31 mouse cellular contexts compared by ENCODE assay signal in genomic region chr4:135738237-135738636, GRCm38 (mm10). TPM values are rescaled to one million over a fixed set of nuclear protein-coding genes. Genes with fewer than 3 reads are reported as not detected.
DNase-seq lines count a peak whose midpoint lies in the region; ATAC-seq and TF ChIP-seq lines count a peak whose summit lies in the region.
"Had no signal": no experiment of that assay in that cellular context is flagged by ENCODE, and none has a peak within 500 bp of the region (broad histone marks: within the 10 kb centered on the region; RNA-seq: fewer than 3 reads in every experiment).

No protein-coding gene starts in this region.

- peaks cover 7% of the 10 kb centered on the region; the same call in 1 of the 2 replicates for H3K9me3 ChIP-seq in kidney, embryonic 16.5 days (ENCODE audit: low read length)
- no peaks in the 10 kb centered on the region for H3K9me3 ChIP-seq in kidney, embryonic 15.5 days (replicated peaks)
- H3K9me3 ChIP-seq in intestine, embryonic 14.5 days (ENCODE audit: control insufficient read depth, low read length), result peaks cover 12% of the 10 kb centered on the region; the same call in 1 of the 2 replicates
- H3K9me3 ChIP-seq in liver, embryonic 14.5 days (ENCODE audit: control insufficient read depth, low read length), result no peaks in the 10 kb centered on the region
- H3K9me3 ChIP-seq in stomach, postnatal 0 days (ENCODE audit: control insufficient read depth, low read length), result no peaks in the 10 kb centered on the region
- H3K9me3 ChIP-seq: forebrain, embryonic 15.5 days; limb, embryonic 15.5 days had no signal

- peak; percentile 51; the same call in 1 of the 2 replicates for ATAC-seq in kidney, embryonic 16.5 days (ENCODE audit: low FRiP score, low TSS enrichment)
- ATAC-seq in kidney, embryonic 15.5 days (replicated peaks; ENCODE audit: low FRiP score), result no peak
- ATAC-seq in intestine, embryonic 14.5 days (replicated peaks; ENCODE audit: low FRiP score, low TSS enrichment, low read depth), result 0 out of 2 replicates have a peak, but pooled peaks have one; percentile 54
- ATAC-seq in liver, embryonic 14.5 days (ENCODE audit: insufficient read depth), result no peak
- 0 out of 2 replicates have a peak, but pooled peaks have one; percentile 19 for ATAC-seq in stomach, postnatal 0 days (ENCODE audit: low FRiP score, low TSS enrichment)
- ATAC-seq: forebrain, embryonic 15.5 days; lung, postnatal 0 days; midbrain, embryonic 16.5 days had no signal

- no peak overlapping the region for H3K27ac ChIP-seq in kidney, embryonic 16.5 days (ENCODE audit: low read length)
- no peak overlapping the region for H3K27ac ChIP-seq in kidney, embryonic 15.5 days
- no peak overlapping the region for H3K27ac ChIP-seq in intestine, embryonic 14.5 days (ENCODE audit: low read depth)
- H3K27ac ChIP-seq in liver, embryonic 14.5 days, result peak overlapping the region; percentile 80; the same call in 1 of the 2 replicates
- H3K27ac ChIP-seq in stomach, postnatal 0 days (replicated peaks), result no peak overlapping the region
- H3K27ac ChIP-seq: embryonic facial prominence, embryonic 13.5 days; forebrain, embryonic 15.5 days; heart, embryonic 13.5 days; hindbrain, embryonic 12.5 days; left cerebral cortex, adult 2 months; limb, embryonic 15.5 days; midbrain, embryonic 10.5 days had no signal

- H3K4me2 ChIP-seq in kidney, embryonic 16.5 days (replicated peaks; ENCODE audit: low read depth, low read length), result no peak overlapping the region
- H3K4me2 ChIP-seq in kidney, embryonic 15.5 days, result no peak overlapping the region
- H3K4me2 ChIP-seq in intestine, embryonic 14.5 days (ENCODE audit: low read length), result no peak overlapping the region
- peak overlapping the region; percentile 61 for H3K4me2 ChIP-seq in liver, embryonic 14.5 days (ENCODE audit: low read depth)
- no peak overlapping the region for H3K4me2 ChIP-seq in stomach, postnatal 0 days (replicated peaks; ENCODE audit: low read depth)
- H3K4me2 ChIP-seq: embryonic facial prominence, embryonic 13.5 days; forebrain, embryonic 15.5 days; heart, embryonic 13.5 days; hindbrain, embryonic 12.5 days; limb, embryonic 15.5 days had no signal

- WGBS in kidney, embryonic 16.5 days, result 44% methylated on average over 5 of the region's 5 CpGs
- 43% methylated on average over 5 of the region's 5 CpGs for WGBS in kidney, embryonic 15.5 days
- 40% methylated on average over 5 of the region's 5 CpGs for WGBS in intestine, embryonic 14.5 days
- WGBS in liver, embryonic 14.5 days (ENCODE audit: insufficient replicate concordance), result 45% methylated on average over 5 of the region's 5 CpGs
- 51% methylated on average over 5 of the region's 5 CpGs for WGBS in stomach, postnatal 0 days

- no peak overlapping the region for H3K9ac ChIP-seq in kidney, embryonic 16.5 days (replicated peaks; ENCODE audit: low read length)
- H3K9ac ChIP-seq in kidney, embryonic 15.5 days, result no peak overlapping the region
- no peak overlapping the region for H3K9ac ChIP-seq in intestine, embryonic 14.5 days (ENCODE audit: low read length)
- no peak overlapping the region for H3K9ac ChIP-seq in liver, embryonic 14.5 days (replicated peaks)
- no peak overlapping the region for H3K9ac ChIP-seq in stomach, postnatal 0 days (ENCODE audit: low read length)
- H3K9ac ChIP-seq: embryonic facial prominence, embryonic 13.5 days; forebrain, embryonic 15.5 days; heart, embryonic 13.5 days; hindbrain, embryonic 12.5 days; limb, embryonic 15.5 days had no signal

- TF ChIP-seq EP300 in liver, embryonic 14.5 days (IDR thresholded peaks at IDR 0.05; ENCODE audit: low read depth), result no peak
- TF ChIP-seq EP300 in stomach, postnatal 0 days (optimal IDR thresholded peaks at IDR 0.05), result no peak

- TF ChIP-seq CTCF in liver, embryonic 14.5 days (IDR thresholded peaks at IDR 0.05; ENCODE audit: low read depth), result no peak
- TF ChIP-seq CTCF in stomach, postnatal 0 days (IDR thresholded peaks at IDR 0.05; ENCODE audit: low read depth), result no peak

- no peaks in the 10 kb centered on the region for H3K27me3 ChIP-seq in kidney, embryonic 16.5 days (ENCODE audit: insufficient read depth, low read length)
- no peaks in the 10 kb centered on the region for H3K27me3 ChIP-seq in kidney, embryonic 15.5 days
- no peaks in the 10 kb centered on the region; the same call in 1 of the 2 replicates for H3K27me3 ChIP-seq in intestine, embryonic 14.5 days (replicated peaks; ENCODE audit: control insufficient read depth, insufficient read depth, low read length)
- no peaks in the 10 kb centered on the region for H3K27me3 ChIP-seq in liver, embryonic 14.5 days (ENCODE audit: control insufficient read depth, insufficient read depth, low read length)
- no peaks in the 10 kb centered on the region for H3K27me3 ChIP-seq in stomach, postnatal 0 days (ENCODE audit: control insufficient read depth, insufficient read depth, low read length)
- H3K27me3 ChIP-seq: embryonic facial prominence, embryonic 13.5 days; forebrain, embryonic 15.5 days; heart, embryonic 13.5 days; hindbrain, embryonic 12.5 days; limb, embryonic 15.5 days had no signal

- no peak overlapping the region for H3K4me3 ChIP-seq in kidney, embryonic 16.5 days (ENCODE audit: low read length)
- no peak overlapping the region for H3K4me3 ChIP-seq in kidney, embryonic 15.5 days (replicated peaks)
- H3K4me3 ChIP-seq in intestine, embryonic 14.5 days (ENCODE audit: low read depth, low read length), result no peak overlapping the region
- H3K4me3 ChIP-seq in liver, embryonic 14.5 days (ENCODE audit: insufficient read depth in 1 of 2, low read depth in 2 of 2, low read length in 2 of 2), result no peak overlapping the region
- no peak overlapping the region for H3K4me3 ChIP-seq in stomach, postnatal 0 days (ENCODE audit: low read depth, low read length)
- H3K4me3 ChIP-seq: embryonic facial prominence, embryonic 13.5 days; forebrain, embryonic 15.5 days; heart, embryonic 13.5 days; hindbrain, embryonic 12.5 days; left cerebral cortex, adult 2 months; limb, embryonic 15.5 days; midbrain, embryonic 10.5 days had no signal

- no peak for DNase-seq in intestine, embryonic 14.5 days (ENCODE audit: low spot score)
- DNase-seq in liver, embryonic 14.5 days (ENCODE audit: low read depth in 3 of 3, low spot score in 3 of 3), result no peak
- no peak for DNase-seq in stomach, postnatal 0 days (ENCODE audit: low spot score)
- DNase-seq in adrenal gland, postnatal 14 days, result no peak
- DNase-seq in layer of hippocampus, adult 9-10 months (ENCODE audit: low spot score), result no peak
- no peak for DNase-seq in layer of hippocampus, adult 11-12 months (ENCODE audit: low spot score)
- DNase-seq: adrenal gland, adult 8-10 months; cerebellum, adult 8-10 months; cerebellum, postnatal 36 days; embryo, embryonic 11 days; gastrocnemius, postnatal 10 days; heart, adult 11 months; heart, postnatal 14 days; kidney, adult 8-10 months; kidney, postnatal 36 days; right cerebral cortex, adult 18-20 months; right cerebral cortex, postnatal 4 days; thymus, adult 2 months had no signal

- no peaks in the 10 kb centered on the region for H3K36me3 ChIP-seq in kidney, embryonic 16.5 days (ENCODE audit: insufficient read depth, low read length)
- H3K36me3 ChIP-seq in kidney, embryonic 15.5 days, result no peaks in the 10 kb centered on the region
- peaks cover 5% of the 10 kb centered on the region; the same call in 1 of the 2 replicates for H3K36me3 ChIP-seq in intestine, embryonic 14.5 days (ENCODE audit: control insufficient read depth, insufficient read depth, low read length)
- no peaks in the 10 kb centered on the region for H3K36me3 ChIP-seq in liver, embryonic 14.5 days (replicated peaks; ENCODE audit: control insufficient read depth, insufficient read depth, low read depth)
- no peaks in the 10 kb centered on the region for H3K36me3 ChIP-seq in stomach, postnatal 0 days (ENCODE audit: control insufficient read depth, insufficient read depth, low read length)
- H3K36me3 ChIP-seq: embryonic facial prominence, embryonic 13.5 days; forebrain, embryonic 15.5 days; G1E; heart, embryonic 13.5 days; hindbrain, embryonic 12.5 days; limb, embryonic 15.5 days; midbrain, embryonic 10.5 days had no signal

- peaks cover 13% of the 10 kb centered on the region for H3K4me1 ChIP-seq in kidney, embryonic 16.5 days (ENCODE audit: insufficient read depth, low read length)
- H3K4me1 ChIP-seq in kidney, embryonic 15.5 days, result peaks cover 12% of the 10 kb centered on the region
- H3K4me1 ChIP-seq in intestine, embryonic 14.5 days (replicated peaks; ENCODE audit: control insufficient read depth, insufficient read depth, low read length), result peaks cover 6% of the 10 kb centered on the region
- peaks cover 23% of the 10 kb centered on the region in 2 experiments for H3K4me1 ChIP-seq in liver, embryonic 14.5 days (replicated peaks; ENCODE audit: control insufficient read depth in 2 of 2, insufficient read depth in 2 of 2, low read length in 1 of 2)
- H3K4me1 ChIP-seq in stomach, postnatal 0 days (replicated peaks; ENCODE audit: control insufficient read depth, insufficient read depth), result no peaks in the 10 kb centered on the region
- H3K4me1 ChIP-seq: forebrain, embryonic 15.5 days; hindbrain, embryonic 12.5 days; limb, embryonic 15.5 days had no signal

RNA-seq across cellular contexts. Expression of gene Il22ra1, which starts 10.3 kb away (rescaled TPM):
- polyA plus RNA-seq in kidney, embryonic 16.5 days (2015; fragmentation: Nextera tagmentation; extraction: Ambion mirVana), result 0.11 TPM in 1 of 2 replicates, not detected in the other
- 0.06 and 0.09 TPM in 2 replicates for polyA plus RNA-seq in kidney, embryonic 15.5 days (2015; fragmentation: Nextera tagmentation; extraction: Ambion mirVana)
- polyA plus RNA-seq in intestine, embryonic 14.5 days (2014; fragmentation: Nextera tagmentation; extraction: Ambion mirVana), result 2.5 and 3.8 TPM in 2 replicates
- 0.98 and 1.3 TPM in 2 replicates for polyA plus RNA-seq in liver, embryonic 14.5 days (2012; rRNA removed)
- polyA plus RNA-seq in liver, embryonic 14.5 days (2014; fragmentation: Nextera tagmentation; extraction: Ambion mirVana), result 0.36 and 0.54 TPM in 2 replicates
- 0.56 and 0.63 TPM in 2 replicates for polyA plus RNA-seq in stomach, postnatal 0 days (2015; fragmentation: Nextera tagmentation; extraction: Ambion mirVana)
- 0.67 and 0.75 TPM in 2 replicates for total RNA-seq in adrenal gland, postnatal 14 days (2021)
- polyA plus RNA-seq: forebrain, embryonic 15.5 days; G1E; heart, embryonic 13.5 days; hindbrain, embryonic 12.5 days; lung, postnatal 0 days; midbrain, embryonic 10.5 days; midbrain, embryonic 16.5 days; neural tube, embryonic 14.5 days had no signal

RNA-seq across cellular contexts. Expression of gene Myom3, which starts 21.3 kb away (rescaled TPM):
- polyA plus RNA-seq in kidney, embryonic 16.5 days (2015; fragmentation: Nextera tagmentation; extraction: Ambion mirVana), result 0.76 and 0.86 TPM in 2 replicates
- 1.1 and 1.7 TPM in 2 replicates for polyA plus RNA-seq in kidney, embryonic 15.5 days (2015; fragmentation: Nextera tagmentation; extraction: Ambion mirVana)
- 0.51 and 0.65 TPM in 2 replicates for polyA plus RNA-seq in intestine, embryonic 14.5 days (2014; fragmentation: Nextera tagmentation; extraction: Ambion mirVana)
- 0.03 and 0.06 TPM in 2 replicates for polyA plus RNA-seq in liver, embryonic 14.5 days (2012; rRNA removed)
- polyA plus RNA-seq in liver, embryonic 14.5 days (2014; fragmentation: Nextera tagmentation; extraction: Ambion mirVana), result 0.04 TPM in 1 of 2 replicates, not detected in the other
- polyA plus RNA-seq in stomach, postnatal 0 days (2015; fragmentation: Nextera tagmentation; extraction: Ambion mirVana), result 0.46 and 0.59 TPM in 2 replicates
- 0.59 and 0.75 TPM in 2 replicates for total RNA-seq in adrenal gland, postnatal 14 days (2021)
- polyA plus RNA-seq: G1E had no signal

RNA-seq across cellular contexts. Expression of gene Ifnlr1, which starts 52.1 kb away (rescaled TPM):
- polyA plus RNA-seq in kidney, embryonic 16.5 days (2015; fragmentation: Nextera tagmentation; extraction: Ambion mirVana), result 1.0 and 1.4 TPM in 2 replicates
- polyA plus RNA-seq in kidney, embryonic 15.5 days (2015; fragmentation: Nextera tagmentation; extraction: Ambion mirVana), result 1.1 TPM in 2 replicates
- polyA plus RNA-seq in intestine, embryonic 14.5 days (2014; fragmentation: Nextera tagmentation; extraction: Ambion mirVana), result 2.9 and 3.5 TPM in 2 replicates
- 0.10 and 0.13 TPM in 2 replicates for polyA plus RNA-seq in liver, embryonic 14.5 days (2012; rRNA removed)
- 0.06 and 0.09 TPM in 2 replicates for polyA plus RNA-seq in liver, embryonic 14.5 days (2014; fragmentation: Nextera tagmentation; extraction: Ambion mirVana)
- polyA plus RNA-seq in stomach, postnatal 0 days (2015; fragmentation: Nextera tagmentation; extraction: Ambion mirVana), result 1.9 and 2.1 TPM in 2 replicates
- 0.30 and 0.60 TPM in 2 replicates for total RNA-seq in adrenal gland, postnatal 14 days (2021)
- polyA plus RNA-seq: G1E had no signal

Comparison
In these comparisons a context has a peak if more than half of its experiments do, and no peak if none do; other contexts are left out.
1. ATAC-seq: peak in kidney, embryonic 16.5 days (single experiment), intestine, embryonic 14.5 days (single experiment) and stomach, postnatal 0 days (single experiment); none in kidney, embryonic 15.5 days (single experiment) and liver, embryonic 14.5 days (single experiment).